Mouse (Mus musculus) kidney, embryonic 16.5 days (tissue): ENCODE results near the gene Chchd1. TPM values are rescaled to one million over a fixed set of nuclear protein-coding genes. Genes with fewer than 3 reads are reported as not detected.

Experiments
- ATAC-seq: fragments of 200-750 bp; cut with Nextera tagmentation; 2 replicates; pipeline ENCODE4 v1.8.0; 2017; ENCODE audit warnings: moderate TSS enrichment; ENCODE audit not compliant: low FRiP score, low TSS enrichment
- H3K27ac ChIP-seq: fragments of 300-500 bp; sonication (generic); 2 replicates; pipeline ENCODE4 v1.5.1; 2014; ENCODE audit warnings: low read length
- H3K27me3 ChIP-seq: fragments of 300-500 bp; sonication (generic); 2 replicates; pipeline ENCODE4 v1.6.1; 2014; ENCODE audit warnings: low read length, control low read depth, mixed read lengths; ENCODE audit not compliant: insufficient read depth
- H3K36me3 ChIP-seq: fragments of 300-500 bp; sonication (generic); 2 replicates; pipeline ENCODE4 v1.6.1; 2014; ENCODE audit warnings: low read length, control low read depth, mixed read lengths; ENCODE audit not compliant: insufficient read depth
- H3K4me1 ChIP-seq: fragments of 300-500 bp; sonication (generic); 2 replicates; pipeline ENCODE4 v1.6.1; 2014; ENCODE audit warnings: low read length, control low read depth, mixed read lengths; ENCODE audit not compliant: insufficient read depth
- H3K4me2 ChIP-seq: fragments of 300-500 bp; sonication (generic); replicated peaks from 2 replicates; pipeline ENCODE4 v1.6.1; 2014; ENCODE audit warnings: low read depth, low read length
- H3K4me3 ChIP-seq: fragments of 300-500 bp; sonication (generic); 2 replicates; pipeline ENCODE4 v1.5.1; 2014; ENCODE audit warnings: mild to moderate bottlenecking, low read length
- H3K9ac ChIP-seq: fragments of 300-500 bp; sonication (generic); replicated peaks from 2 replicates; pipeline ENCODE4 v1.6.1; 2014; ENCODE audit warnings: low read length
- H3K9me3 ChIP-seq: fragments of 300-500 bp; sonication (generic); 2 replicates; pipeline ENCODE4 v1.6.1; 2016; ENCODE audit warnings: low read length, control low read depth
- WGBS: fragments of 180-500 bp; shearing (Covaris S2); extraction: QIAGEN DNeasy Blood & Tissue Kit; methylation state at CpG from one replicate; pipeline ENCODE4 v1.1.7; 2014; 5-methylcytosine and 5-hydroxymethylcytosine counted together
- microRNA-seq: library from miRNA; unstranded; fragments of <30 nt; microRNA quantifications from one replicate; pipeline ENCODE4, GENCODE M21; 2016
- polyA plus RNA-seq: library from polyadenylated mRNA; unstranded; fragments of >200 nt; fragmentation: Nextera tagmentation; extraction: Ambion mirVana; gene quantifications from 2 replicates; pipeline ENCODE4 v1.2.1, GENCODE M21; 2015

Chchd1 gene
- polyA plus RNA-seq, 1 experiment from 2014 or later, result 161 TPM

GRCm38 (mm10) chr14:20750503-20750902, 47.7 kb downstream of the Chchd1 start:
- H3K4me3 ChIP-seq, result no peak overlapping the region
- no peak overlapping the region for H3K4me2 ChIP-seq
- no peak overlapping the region for H3K9ac ChIP-seq
- H3K27me3 ChIP-seq, result no peaks in the 10 kb centered on the region
- ATAC-seq, result no peak
- peak overlapping the region; percentile 22 for H3K27ac ChIP-seq
- no peaks in the 10 kb centered on the region for H3K4me1 ChIP-seq
- no peaks in the 10 kb centered on the region for H3K9me3 ChIP-seq
- WGBS, result 51% methylated on average over 5 of the region's 5 CpGs
- peaks cover 9% of the 10 kb centered on the region; the same call in 1 of the 2 replicates for H3K36me3 ChIP-seq

DNA sequence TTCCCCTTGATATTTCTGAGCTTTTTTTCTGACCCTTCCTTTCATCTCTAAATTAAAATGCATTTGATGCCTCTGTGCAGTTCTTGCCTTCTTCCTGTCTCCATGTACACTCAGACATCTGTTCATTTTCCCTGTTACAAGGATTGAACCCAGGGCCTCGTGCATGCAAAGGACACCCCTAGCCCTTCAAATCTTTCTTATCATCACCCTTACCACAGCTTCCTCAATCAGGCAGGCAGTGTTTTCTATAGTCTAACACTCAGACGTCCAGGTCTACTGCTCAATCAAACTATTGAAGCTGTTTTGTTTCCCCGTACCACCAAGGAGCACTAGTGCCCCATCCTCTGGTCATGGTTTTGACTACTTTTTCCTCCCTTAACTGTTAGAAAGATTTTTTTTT, 51.0 kb downstream of the Chchd1 start:
- Histone ChIP-seq H3K9me3 (no peaks in the 10 kb centered on the region), H3K9ac (no peak overlapping the region), H3K4me3 (no peak overlapping the region), H3K4me2 (no peak overlapping the region), H3K27me3 (no peaks in the 10 kb centered on the region), H3K36me3 (peaks cover 31% of the 10 kb centered on the region), H3K4me1 (no peaks in the 10 kb centered on the region), H3K27ac (no peak overlapping the region)
- 83% methylated on average over 3 of the region's 3 CpGs for WGBS
- ATAC-seq, result no peak

Small RNA genes within 50 kb of the gene (microRNA-seq; reads per million reads assigned to microRNA genes)
- 1.1 reads per million for gene Mir6946

Other genes with a start within 250 kb of the Chchd1 start
- 42.1 and 46.3 TPM in 2 replicates for gene Anxa7, start 222.9 kb upstream of the Chchd1 start, polyA plus RNA-seq
- 0.55 TPM in 2 replicates for gene Mss51, start 206.1 kb upstream of the Chchd1 start, polyA plus RNA-seq
- gene Ppp3cb, start 156.4 kb upstream of the Chchd1 start, polyA plus RNA-seq, result 29.1 and 37.2 TPM in 2 replicates
- 8.0 and 10.2 TPM in 2 replicates for gene Usp54, start 61.9 kb upstream of the Chchd1 start, polyA plus RNA-seq
- gene Myoz1, start 46.5 kb upstream of the Chchd1 start, polyA plus RNA-seq, result 3.0 and 3.2 TPM in 2 replicates
- gene Synpo2l, start 34.7 kb upstream of the Chchd1 start, polyA plus RNA-seq, result 0.92 and 1.2 TPM in 2 replicates
- gene Sec24c, start 28.7 kb upstream of the Chchd1 start, polyA plus RNA-seq, result 113 and 120 TPM in 2 replicates
- 28.2 and 28.5 TPM in 2 replicates for gene Fut11, start 8.0 kb upstream of the Chchd1 start, polyA plus RNA-seq
- gene Zswim8, start 4.5 kb downstream of the Chchd1 start, polyA plus RNA-seq, result 28.3 and 33.6 TPM in 2 replicates
- gene Ndst2, start 31.6 kb downstream of the Chchd1 start, polyA plus RNA-seq, result 31.6 and 33.5 TPM in 2 replicates
- 41.7 and 46.0 TPM in 2 replicates for gene Camk2g, start 91.1 kb downstream of the Chchd1 start, polyA plus RNA-seq
- 21.7 and 21.8 TPM in 2 replicates for gene Plau, start 133.7 kb downstream of the Chchd1 start, polyA plus RNA-seq
- gene Vcl, start 226.4 kb downstream of the Chchd1 start, polyA plus RNA-seq, result 54.9 and 57.7 TPM in 2 replicates